In the genomic region with DNA sequence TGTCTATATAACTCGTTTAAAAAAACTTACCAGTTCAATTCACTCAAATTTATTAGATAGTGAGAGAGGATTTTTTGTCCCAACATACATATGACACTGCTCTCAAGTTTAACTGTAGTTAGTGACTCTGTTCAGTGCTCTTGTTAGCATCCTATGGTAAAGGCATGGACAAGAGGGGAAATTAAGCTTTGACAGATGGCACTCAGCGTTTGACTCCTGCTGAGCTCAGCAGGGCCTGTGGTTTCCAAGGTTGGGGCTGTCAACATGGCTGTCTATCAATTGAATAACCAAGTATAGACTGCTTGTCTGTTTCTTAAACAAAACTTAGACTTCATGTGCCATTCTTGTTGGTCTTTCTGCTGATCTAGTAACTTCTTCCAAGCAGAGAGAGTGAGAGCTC, we compare ENCODE assay signal across 13 mouse cellular contexts.
"Had no signal": no experiment of that assay in that cellular context is flagged by ENCODE, and none has a peak within 500 bp of the region (broad histone marks: within the 10 kb centered on the region; RNA-seq: fewer than 3 reads in every experiment).

No protein-coding gene starts in this region.

- H3K27me3 ChIP-seq: kidney, embryonic 15.5 days; limb, embryonic 15.5 days; liver, embryonic 12.5 days; midbrain, embryonic 12.5 days; stomach, embryonic 15.5 days had no signal

- H3K36me3 ChIP-seq: kidney, embryonic 15.5 days; limb, embryonic 15.5 days; liver, embryonic 12.5 days; midbrain, embryonic 12.5 days; stomach, embryonic 15.5 days had no signal

- H3K4me3 ChIP-seq: kidney, embryonic 15.5 days; limb, embryonic 15.5 days; liver, embryonic 12.5 days; midbrain, embryonic 12.5 days; stomach, embryonic 15.5 days had no signal

- ATAC-seq: liver, embryonic 12.5 days; midbrain, embryonic 16.5 days had no signal

- H3K9me3 ChIP-seq: kidney, embryonic 15.5 days; limb, embryonic 15.5 days; liver, embryonic 12.5 days; midbrain, embryonic 12.5 days; stomach, embryonic 15.5 days had no signal

- H3K4me2 ChIP-seq: kidney, embryonic 15.5 days; limb, embryonic 15.5 days; liver, embryonic 12.5 days; lung, embryonic 14.5 days; midbrain, embryonic 12.5 days; stomach, embryonic 15.5 days had no signal

- H3K9ac ChIP-seq: kidney, embryonic 15.5 days; limb, embryonic 15.5 days; liver, embryonic 12.5 days; lung, embryonic 14.5 days; midbrain, embryonic 12.5 days; stomach, embryonic 15.5 days had no signal

- DNase-seq: kidney, postnatal 14 days; lung, embryonic 14.5 days; lung, postnatal 10 days; lung, postnatal 4 days; right cerebral cortex, postnatal 4 days; thymus, adult 2 months; thymus, postnatal 25 days had no signal

- H3K4me1 ChIP-seq: liver, embryonic 12.5 days had no signal

- H3K27ac ChIP-seq: kidney, embryonic 15.5 days; limb, embryonic 15.5 days; liver, embryonic 12.5 days; midbrain, embryonic 12.5 days; stomach, embryonic 15.5 days had no signal
